Mouse (Mus musculus): ENCODE results near the gene Arih2. TPM values are rescaled to one million over a fixed set of nuclear protein-coding genes. Genes with fewer than 3 reads are reported as not detected.
"Not testable (repeated sequence)": the region's sequence is repeated elsewhere in the genome, so short reads cannot be mapped to it uniquely, and the experiment has no call there.

Gene Arih2
- total and polyA plus RNA-seq, 2 experiments from 2014 or later, result 38.2 to 59.5 TPM

DNA sequence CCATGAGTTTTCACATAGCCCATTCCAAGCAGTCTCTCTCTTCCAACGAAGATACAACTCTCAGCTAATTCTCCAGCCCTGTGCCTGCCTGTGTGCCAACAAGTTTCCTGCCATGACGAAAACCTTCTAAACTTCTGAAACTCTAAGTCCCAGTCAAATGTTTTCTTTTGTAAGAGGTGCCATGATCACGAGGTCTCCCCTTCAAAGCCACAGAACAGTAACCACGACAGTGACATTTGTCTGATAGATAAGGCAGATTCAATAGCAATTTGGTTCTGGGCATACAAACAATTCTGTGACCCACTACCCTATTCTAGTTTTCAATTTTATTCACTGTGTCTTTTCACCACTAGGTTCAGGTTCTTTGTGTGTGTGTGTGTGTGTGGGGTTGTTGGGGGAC, 21.0 kb downstream of the Arih2 start:
- Histone ChIP-seq H3K36me3 (replicated peaks; ENCODE audit: control insufficient read depth, insufficient read depth, low read length) (peaks cover 8% of the 10 kb centered on the region; the same call in 1 of the 2 replicates), H3K27ac (ENCODE audit: low read depth) (peak overlapping the region; percentile 93), H3K4me2 (ENCODE audit: low read depth, low read length) (no peak overlapping the region)

GRCm38 (mm10) chr9:108626498-108626897, 22.7 kb downstream of the Arih2 start:
- no peak overlapping the region for H3K4me3 ChIP-seq (ENCODE audit: low read depth, low read length)
- H3K36me3 ChIP-seq (replicated peaks; ENCODE audit: control insufficient read depth, insufficient read depth, low read length), result peaks cover 8% of the 10 kb centered on the region; the same call in 1 of the 2 replicates
- H3K9me3 ChIP-seq (replicated peaks; ENCODE audit: control insufficient read depth, low read length), result no peaks in the 10 kb centered on the region
- no peak overlapping the region for H3K9ac ChIP-seq (replicated peaks; ENCODE audit: low read depth, low read length)
- ATAC-seq (ENCODE audit: insufficient read depth, low read depth) (peak; percentile 99), DNase-seq (ENCODE audit: low spot score) (peak; percentile 95)
- TF ChIP-seq CTCF (IDR thresholded peaks at IDR 0.05; ENCODE audit: low read depth), result no peak
- TF ChIP-seq EP300 (IDR thresholded peaks at IDR 0.05; ENCODE audit: low read depth), result peak; percentile 79; the same call in 1 of the 2 replicates
- WGBS, result 18% methylated on average over 2 of the region's 2 CpGs
- H3K4me1 ChIP-seq (ENCODE audit: control insufficient read depth, insufficient read depth), result peaks cover 12% of the 10 kb centered on the region
- H3K4me2 ChIP-seq (ENCODE audit: low read depth, low read length), result no peak overlapping the region
- H3K27ac ChIP-seq (ENCODE audit: low read depth), result peak overlapping the region; percentile 93
- no peaks in the 10 kb centered on the region for H3K27me3 ChIP-seq (ENCODE audit: control insufficient read depth, insufficient read depth, low read length)

More for the DNA sequence above, 21.0 kb downstream of the Arih2 start:
- ATAC-seq (ENCODE audit: insufficient read depth, low read depth), result no peak
- no peak for DNase-seq (ENCODE audit: low spot score)
- H3K4me1 ChIP-seq (ENCODE audit: control insufficient read depth, insufficient read depth), result peaks cover 15% of the 10 kb centered on the region
- no peak overlapping the region for H3K4me3 ChIP-seq (ENCODE audit: low read depth, low read length)
- no peaks in the 10 kb centered on the region for H3K9me3 ChIP-seq (replicated peaks; ENCODE audit: control insufficient read depth, low read length)
- 45% methylated on average over 4 of the region's 4 CpGs for WGBS
- no peak overlapping the region for H3K9ac ChIP-seq (replicated peaks; ENCODE audit: low read depth, low read length)
- TF ChIP-seq EP300 (IDR thresholded peaks at IDR 0.05; ENCODE audit: low read depth), result no peak
- TF ChIP-seq CTCF (IDR thresholded peaks at IDR 0.05; ENCODE audit: low read depth), result no peak
- H3K27me3 ChIP-seq (ENCODE audit: control insufficient read depth, insufficient read depth, low read length), result no peaks in the 10 kb centered on the region

- Histone ChIP-seq H3K27me3 (ENCODE audit: control insufficient read depth, insufficient read depth, low read length) (no peaks in the 10 kb centered on the region), H3K4me2 (ENCODE audit: low read depth, low read length) (no peak overlapping the region), H3K36me3 (replicated peaks; ENCODE audit: control insufficient read depth, insufficient read depth, low read length) (peaks cover 79% of the 10 kb centered on the region), H3K4me1 (ENCODE audit: control insufficient read depth, insufficient read depth) (no peaks in the 10 kb centered on the region), H3K9ac (replicated peaks; ENCODE audit: low read depth, low read length) (no peak overlapping the region), H3K27ac (ENCODE audit: low read depth) (no peak overlapping the region), H3K4me3 (ENCODE audit: low read depth, low read length) (no peak overlapping the region), H3K9me3 (replicated peaks; ENCODE audit: control insufficient read depth, low read length) (no peaks in the 10 kb centered on the region)
- ATAC-seq (ENCODE audit: insufficient read depth, low read depth) (no peak), DNase-seq (ENCODE audit: low spot score) (no peak)
- TF ChIP-seq CTCF (IDR thresholded peaks at IDR 0.05; ENCODE audit: low read depth) (no peak), EP300 (IDR thresholded peaks at IDR 0.05; ENCODE audit: low read depth) (no peak)
- 75% methylated on average over 1 of the region's 1 CpGs for WGBS
These were observed 31.9 kb downstream of the Arih2 start for GRCm38 (mm10) chr9:108617301-108617700.

DNA sequence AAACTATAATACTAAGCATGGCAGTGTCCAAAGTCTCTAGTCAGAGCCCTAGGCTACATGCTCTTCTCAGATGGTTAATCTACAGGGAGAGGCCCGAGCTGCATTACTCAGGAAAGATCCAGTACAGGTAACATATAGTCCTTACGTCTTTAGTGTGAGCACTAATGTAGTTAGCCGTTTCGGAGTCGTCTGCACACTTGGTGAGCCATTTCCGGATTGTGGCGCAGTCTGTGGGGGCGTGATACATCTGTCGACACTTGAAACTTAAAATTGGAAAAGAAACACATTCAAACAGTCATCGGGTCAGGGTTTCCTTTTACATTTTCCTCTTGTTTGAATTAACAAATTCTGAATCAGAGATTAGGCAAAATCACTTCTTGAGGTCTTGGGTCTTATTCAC, 37.7 kb downstream of the Arih2 start:
- H3K27me3 ChIP-seq (ENCODE audit: control insufficient read depth, insufficient read depth, low read length), result no peaks in the 10 kb centered on the region
- ATAC-seq (ENCODE audit: insufficient read depth, low read depth), result no peak
- 90% methylated on average over 10 of the region's 10 CpGs for WGBS
- TF ChIP-seq CTCF (IDR thresholded peaks at IDR 0.05; ENCODE audit: low read depth), result no peak
- TF ChIP-seq EP300 (IDR thresholded peaks at IDR 0.05; ENCODE audit: low read depth), result no peak
- H3K36me3 ChIP-seq (replicated peaks; ENCODE audit: control insufficient read depth, insufficient read depth, low read length), result peaks cover 99% of the 10 kb centered on the region
- H3K4me2 ChIP-seq (ENCODE audit: low read depth, low read length), result no peak overlapping the region
- DNase-seq (ENCODE audit: low spot score), result no peak
- H3K9ac ChIP-seq (replicated peaks; ENCODE audit: low read depth, low read length), result no peak overlapping the region
- no peak overlapping the region for H3K4me3 ChIP-seq (ENCODE audit: low read depth, low read length)
- H3K4me1 ChIP-seq (ENCODE audit: control insufficient read depth, insufficient read depth), result no peaks in the 10 kb centered on the region
- H3K27ac ChIP-seq (ENCODE audit: low read depth), result no peak overlapping the region
- no peaks in the 10 kb centered on the region for H3K9me3 ChIP-seq (replicated peaks; ENCODE audit: control insufficient read depth, low read length)

DNA sequence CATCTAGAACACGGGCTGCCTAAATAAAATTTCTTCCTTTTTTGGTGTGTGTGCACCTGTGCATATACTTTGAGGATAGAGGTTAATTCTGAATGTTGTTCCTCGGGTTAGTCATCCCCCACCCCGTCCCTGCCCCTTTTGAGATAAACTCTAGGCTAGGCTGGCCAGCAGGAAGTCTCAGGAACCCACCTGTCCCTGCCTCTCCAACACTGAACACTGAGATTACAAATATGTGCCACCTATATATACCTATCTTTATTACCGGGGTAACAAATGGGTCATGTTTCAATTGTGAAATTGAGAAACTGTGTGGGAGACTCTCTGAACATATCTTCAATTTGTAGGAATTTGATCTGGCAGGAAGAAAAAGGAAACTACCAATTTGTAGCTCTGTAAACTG, 40.3 kb downstream of the Arih2 start:
- DNase-seq (ENCODE audit: low spot score) (no peak), ATAC-seq (ENCODE audit: insufficient read depth, low read depth) (no peak)
- no peak overlapping the region for H3K4me2 ChIP-seq (ENCODE audit: low read depth, low read length)
- H3K9me3 ChIP-seq (replicated peaks; ENCODE audit: control insufficient read depth, low read length), result no peaks in the 10 kb centered on the region
- no peak overlapping the region for H3K4me3 ChIP-seq (ENCODE audit: low read depth, low read length)
- no peak overlapping the region for H3K9ac ChIP-seq (replicated peaks; ENCODE audit: low read depth, low read length)
- no peaks in the 10 kb centered on the region for H3K27me3 ChIP-seq (ENCODE audit: control insufficient read depth, insufficient read depth, low read length)
- no peak for TF ChIP-seq EP300 (IDR thresholded peaks at IDR 0.05; ENCODE audit: low read depth)
- TF ChIP-seq CTCF (IDR thresholded peaks at IDR 0.05; ENCODE audit: low read depth), result no peak
- no peak overlapping the region for H3K27ac ChIP-seq (ENCODE audit: low read depth)
- H3K36me3 ChIP-seq (replicated peaks; ENCODE audit: control insufficient read depth, insufficient read depth, low read length), result peaks cover 94% of the 10 kb centered on the region
- 74% methylated on average over 4 of the region's 4 CpGs for WGBS
- no peaks in the 10 kb centered on the region for H3K4me1 ChIP-seq (ENCODE audit: control insufficient read depth, insufficient read depth)

GRCm38 (mm10) chr9:108607929-108608328, 41.3 kb downstream of the Arih2 start:
- ATAC-seq (ENCODE audit: insufficient read depth, low read depth), result not testable (repeated sequence)
- H3K36me3 ChIP-seq (replicated peaks; ENCODE audit: control insufficient read depth, insufficient read depth, low read length), result peaks cover 94% of the 10 kb centered on the region

More at GRCm38 (mm10) chr9:108607929-108608328, 41.3 kb downstream of the Arih2 start:
- H3K4me1 ChIP-seq (ENCODE audit: control insufficient read depth, insufficient read depth); H3K4me3 ChIP-seq (ENCODE audit: low read depth, low read length); H3K9me3 ChIP-seq (replicated peaks; ENCODE audit: control insufficient read depth, low read length); H3K27ac ChIP-seq (ENCODE audit: low read depth); H3K27me3 ChIP-seq (ENCODE audit: control insufficient read depth, insufficient read depth, low read length); H3K9ac ChIP-seq (replicated peaks; ENCODE audit: low read depth, low read length); DNase-seq (ENCODE audit: low spot score); H3K4me2 ChIP-seq (ENCODE audit: low read depth, low read length): not testable (repeated sequence)
- WGBS, result 76% methylated on average over 5 of the region's 5 CpGs
